Mouse (Mus musculus): ENCODE data around the gene Gm11077.
A peak's percentile ranks its signal among the peaks of the same experiment; 100 is the strongest.

Gm11077 gene

DNA sequence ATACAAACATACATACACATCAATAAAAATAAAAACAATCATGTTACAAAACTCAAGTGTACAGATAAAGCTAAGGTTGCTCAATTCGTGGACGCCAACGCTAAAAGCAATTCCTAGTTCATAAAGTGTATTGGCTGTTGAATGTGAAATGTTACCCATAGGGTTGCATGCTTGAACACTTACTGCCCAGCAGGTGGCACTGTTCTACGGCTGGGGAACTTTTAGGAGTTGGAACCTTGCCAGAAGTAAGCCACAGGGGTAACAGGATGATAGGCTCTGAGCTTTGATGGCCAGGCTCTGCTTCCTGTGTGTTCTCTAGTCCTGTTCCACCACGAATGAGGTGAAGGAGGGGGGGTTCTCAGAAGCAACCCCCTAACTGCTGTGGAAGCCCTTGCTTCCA, at the start of gene Gm11077:
TSS of gene Gm11077 (plus strand) at position 13 of the 400 bp plus-strand sequence.
- no peak for DNase-seq

- no peak for DNase-seq
Measured at GRCm38 (mm10) chr6:140680713-140681112, 48.4 kb upstream of the Gm11077 start.

GRCm38 (mm10) chr6:140682829-140683228, 46.3 kb upstream of the Gm11077 start:
- DNase-seq, result no peak

DNA sequence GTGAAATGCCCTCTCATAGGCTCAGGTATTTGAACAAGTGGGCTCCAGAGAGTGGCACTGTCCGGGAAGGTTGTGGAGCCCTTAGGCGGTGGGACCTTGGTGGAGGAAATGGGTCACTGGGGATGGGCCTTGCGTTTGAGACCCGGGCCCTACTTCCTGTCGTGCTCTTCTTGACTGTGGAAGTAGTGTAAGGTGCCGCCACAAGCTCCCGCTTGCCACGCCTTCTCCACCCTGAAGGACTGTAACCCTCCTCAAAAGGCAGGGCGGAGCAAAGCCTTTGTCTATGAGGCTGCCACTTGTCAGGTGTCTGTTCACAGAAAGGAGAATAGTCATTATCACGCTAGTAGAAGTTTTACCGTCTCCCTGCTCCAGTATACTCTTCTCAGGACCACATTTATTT, 44.7 kb upstream of the Gm11077 start:
- no peak for DNase-seq

GRCm38 (mm10) chr6:140689617-140690404, 39.3 kb upstream of the Gm11077 start:
- no peak for DNase-seq

GRCm38 (mm10) chr6:140692160-140692559, 36.9 kb upstream of the Gm11077 start:
- no peak for DNase-seq

DNA sequence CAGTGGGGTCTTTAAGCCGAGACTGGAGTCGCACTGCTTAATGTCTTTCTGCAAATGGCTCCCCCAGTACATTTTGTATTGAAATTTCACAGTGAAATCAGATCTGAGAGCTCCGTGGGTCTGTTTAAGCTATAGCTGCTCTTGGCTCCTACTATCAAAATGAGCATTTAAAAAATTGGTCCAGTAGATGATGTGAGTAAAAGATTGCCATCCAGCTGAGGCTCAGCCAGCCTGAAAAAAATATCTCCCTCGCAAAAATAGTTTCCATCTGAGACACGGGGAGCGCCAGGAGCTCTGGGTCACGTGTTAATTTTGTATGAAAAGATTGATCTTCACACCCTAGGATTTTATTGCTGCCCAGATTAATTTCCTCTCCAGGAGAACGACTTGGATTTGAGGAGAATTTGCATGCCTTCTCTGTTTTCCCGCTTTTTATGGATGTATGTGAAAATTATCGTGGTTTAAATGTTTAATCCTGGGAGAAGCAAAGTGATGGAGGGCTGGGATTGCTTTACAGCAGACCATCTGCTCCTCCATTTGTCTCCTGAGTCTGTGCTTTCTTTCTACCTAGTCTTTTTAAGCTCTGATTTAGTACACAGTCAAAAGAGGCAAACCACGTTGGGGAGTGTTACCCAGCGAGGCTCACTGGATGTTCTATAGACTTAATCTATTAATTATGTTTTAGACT, 32.7 kb upstream of the Gm11077 start:
- no peak for DNase-seq

DNA sequence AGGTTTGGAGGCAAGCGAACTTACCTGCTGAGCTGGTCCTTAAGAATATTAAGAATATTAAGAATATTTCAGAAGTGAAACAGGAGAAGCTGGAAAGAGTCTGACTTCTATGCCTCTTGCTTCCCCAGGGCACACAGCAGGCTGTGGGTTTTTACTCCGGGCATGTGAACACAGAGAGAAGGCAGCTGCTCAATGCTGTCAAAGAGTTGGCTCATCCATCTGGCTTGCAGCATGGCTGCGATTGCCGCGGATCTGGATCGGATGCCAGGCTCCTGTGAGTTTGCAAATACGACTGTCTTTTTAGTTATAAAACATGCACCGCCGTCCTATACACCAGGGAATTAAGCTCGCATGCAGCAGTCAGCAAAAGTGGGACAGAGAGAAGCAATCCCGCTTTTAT, 31.1 kb upstream of the Gm11077 start:
- no peak for DNase-seq

DNA sequence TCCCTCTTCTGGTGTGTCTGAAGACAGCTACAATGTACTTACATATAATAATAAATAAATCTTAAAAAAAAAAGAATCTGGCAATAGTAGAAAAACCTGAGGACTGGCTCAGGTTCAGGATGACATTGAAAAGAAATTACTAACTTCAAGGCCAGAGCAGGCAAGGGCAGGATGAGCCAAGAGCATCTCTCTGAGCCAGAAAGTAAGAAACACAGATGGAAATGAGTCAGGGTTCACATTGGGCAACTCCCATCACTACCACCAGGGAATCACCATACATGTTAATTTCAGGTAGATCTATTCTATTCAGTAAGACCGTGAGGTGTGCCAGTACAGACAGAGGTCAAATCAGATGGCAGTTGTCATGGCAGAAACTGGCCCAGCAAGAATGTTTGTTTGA, 30.5 kb upstream of the Gm11077 start:
- DNase-seq, result no peak

GRCm38 (mm10) chr6:140701259-140701658, 27.8 kb upstream of the Gm11077 start:
- DNase-seq, result no peak

GRCm38 (mm10) chr6:140705132-140705531, 24.0 kb upstream of the Gm11077 start:
- DNase-seq, result no peak

DNA sequence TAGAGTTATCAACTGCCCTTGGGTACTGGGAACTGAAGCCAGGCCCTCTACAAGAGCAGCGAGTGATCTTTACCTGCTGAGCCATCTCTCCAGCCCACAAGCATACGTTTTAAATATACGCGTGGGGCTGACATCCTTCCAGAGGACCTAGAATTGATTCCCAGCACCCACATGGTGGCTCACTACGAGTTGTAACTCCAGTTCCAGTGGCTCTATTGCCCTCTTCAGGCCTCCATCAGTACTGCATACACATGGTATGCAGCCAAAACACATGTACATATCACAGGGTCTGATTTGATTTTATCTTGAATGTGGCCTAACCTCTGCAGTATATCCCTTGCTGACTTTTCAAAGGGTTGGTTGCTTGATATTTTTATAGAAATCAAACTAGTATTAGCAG, 23.0 kb upstream of the Gm11077 start:
- DNase-seq, result no peak

GRCm38 (mm10) chr6:140708059-140708458, 21.0 kb upstream of the Gm11077 start:
- no peak for DNase-seq

- DNase-seq, result no peak
Measured at GRCm38 (mm10) chr6:140709415-140710107, 19.5 kb upstream of the Gm11077 start.

- DNase-seq, result peak; percentile 62 to 63
Measured at GRCm38 (mm10) chr6:140712754-140713153, 16.3 kb upstream of the Gm11077 start.

DNA sequence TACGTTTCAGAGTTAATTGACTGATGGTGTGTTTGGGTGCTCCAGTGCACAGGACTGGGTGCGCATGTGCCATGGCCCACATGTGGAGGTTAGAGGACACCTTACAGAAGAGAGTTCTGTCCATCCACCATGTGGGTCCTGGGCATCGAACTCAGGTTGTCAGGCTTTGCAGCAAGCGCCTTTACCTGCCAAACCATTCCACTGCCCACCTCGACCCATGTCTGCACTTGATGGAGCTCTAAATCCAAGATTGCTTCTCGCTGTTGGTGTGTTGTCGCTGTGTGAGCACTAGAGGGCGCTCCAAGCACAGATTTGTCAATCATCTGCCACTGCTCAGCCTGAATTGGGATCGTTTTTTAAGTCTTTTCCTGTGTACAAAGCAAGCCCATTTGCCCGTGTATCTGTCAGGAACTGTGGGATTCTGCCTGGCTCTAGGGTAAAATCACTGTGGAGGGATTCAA, 14.1 kb upstream of the Gm11077 start:
- DNase-seq, result peak; percentile 69 to 73

GRCm38 (mm10) chr6:140722058-140722457, 7.0 kb upstream of the Gm11077 start:
- no peak for DNase-seq

DNA sequence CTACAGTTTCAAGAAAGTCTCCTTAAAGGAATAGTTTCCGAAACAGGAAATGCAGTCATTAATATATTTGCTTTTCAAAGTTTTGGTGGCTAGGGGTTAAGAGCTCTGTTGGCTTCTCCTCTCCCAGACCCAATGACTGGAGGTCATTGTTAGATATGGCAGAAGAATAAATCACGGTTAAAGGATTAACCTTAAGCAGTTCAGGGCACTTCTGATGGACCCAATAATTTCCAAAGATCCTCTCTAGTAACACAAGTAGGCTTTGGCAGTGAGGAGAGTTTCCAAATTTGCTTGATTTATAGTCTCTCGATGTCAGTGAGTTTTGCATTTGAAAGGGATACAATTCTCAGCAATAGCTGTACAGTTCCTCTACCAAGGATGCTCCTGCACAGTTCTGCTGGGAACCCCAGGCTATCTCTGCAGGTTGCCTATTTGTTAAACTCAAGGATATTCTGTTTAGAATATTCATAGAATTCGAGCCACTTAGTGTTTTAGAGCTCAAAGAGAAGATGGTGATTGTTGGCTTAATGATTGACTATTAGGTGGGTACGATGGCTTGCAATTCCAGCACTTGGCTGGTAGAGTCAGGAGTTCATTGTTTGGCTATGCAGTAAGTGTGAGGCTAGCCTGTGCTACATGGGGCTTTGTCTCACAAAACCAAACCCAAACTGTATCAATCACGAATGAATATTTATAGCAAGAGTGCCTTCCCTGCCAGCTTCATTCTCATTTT, 1.8 kb downstream of the Gm11077 start:
- DNase-seq, result no peak

- DNase-seq, result no peak
Measured at GRCm38 (mm10) chr6:140731402-140731730, 2.3 kb downstream of the Gm11077 start.

DNA sequence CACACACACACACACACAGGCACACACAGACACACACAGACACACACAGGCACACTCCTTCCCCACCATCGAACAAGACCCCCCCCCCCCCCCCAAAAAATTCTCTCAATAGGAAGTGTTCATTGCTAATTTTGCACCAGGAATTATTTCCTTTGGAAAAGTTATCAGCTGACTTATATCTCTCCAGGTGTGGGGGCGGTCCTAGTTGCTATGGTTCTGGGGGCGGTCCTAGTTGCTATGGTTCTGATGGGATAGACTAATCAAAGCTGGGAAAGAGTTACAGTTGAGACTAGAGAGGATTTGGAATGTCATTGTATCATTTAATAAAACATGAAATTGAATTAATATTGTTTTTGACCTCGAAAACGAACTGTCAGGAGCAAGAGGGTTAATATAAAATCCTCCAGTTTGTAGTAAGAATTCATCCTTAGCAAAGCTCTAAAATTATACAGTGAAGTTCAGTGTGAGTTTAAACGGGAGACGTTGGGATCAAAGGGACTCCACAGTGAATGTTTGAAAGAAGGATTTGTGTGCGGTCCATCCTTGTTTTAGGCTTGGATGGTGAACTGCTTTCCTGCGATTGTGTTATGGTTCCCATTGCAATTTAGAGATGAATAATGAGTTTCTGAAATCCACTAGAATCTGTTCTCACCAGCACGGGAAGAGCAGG, 4.0 kb downstream of the Gm11077 start:
- no peak for DNase-seq

GRCm38 (mm10) chr6:140733641-140733986, 4.5 kb downstream of the Gm11077 start:
- DNase-seq, result no peak

DNA sequence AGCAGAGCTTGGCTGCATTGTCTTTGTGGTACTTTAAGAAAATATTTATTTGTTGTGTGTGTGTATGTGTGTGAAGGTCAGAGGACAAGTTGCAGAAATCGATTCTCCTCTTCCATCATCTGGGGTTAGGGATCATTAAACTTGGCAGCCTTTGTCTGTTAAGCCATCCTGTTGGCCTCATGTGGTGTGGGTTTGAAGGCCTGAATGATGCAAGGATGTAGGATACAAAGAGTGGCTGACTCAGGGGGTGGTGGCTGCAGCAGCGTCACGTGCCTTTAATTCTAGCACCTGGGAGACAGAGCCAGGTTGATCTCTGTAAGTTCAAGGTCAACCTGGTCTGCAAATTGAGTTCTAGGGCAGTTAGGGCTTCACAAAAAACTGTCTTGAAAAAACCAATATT, 16.5 kb downstream of the Gm11077 start:
- DNase-seq, result no peak

GRCm38 (mm10) chr6:140747591-140747990, 18.5 kb downstream of the Gm11077 start:
- DNase-seq, result no peak
